Mouse (Mus musculus) brain, embryonic 14.5 days (tissue): ENCODE data around the gene 2510002D24Rik.

Experiments
- CTCF ChIP-seq: fragments of 200-500 bp; IDR thresholded peaks from 2 replicates; pipeline ENCODE4 v1.5.1; 2012; ENCODE audit warnings: inconsistent platforms, mild to moderate bottlenecking, moderate library complexity, borderline replicate concordance; ENCODE audit not compliant: insufficient read depth, insufficient read length; ENCODE audit errors: extremely low read depth
- POLR2A ChIP-seq: fragments of 200-500 bp; IDR thresholded peaks from 2 replicates; pipeline ENCODE4 v1.6.1; 2012; ENCODE audit warnings: mild to moderate bottlenecking, inconsistent platforms, borderline replicate concordance; ENCODE audit not compliant: poor library complexity, insufficient read depth, insufficient read length, severe bottlenecking; ENCODE audit errors: extremely low read depth

GRCm38 (mm10) chr16:18884044-18884443, 47.7 kb downstream of the 2510002D24Rik start:
- TF ChIP-seq POLR2A (no peak), CTCF (no peak)
